Mouse (Mus musculus): ENCODE data around the gene Lrrc66. TPM values are rescaled to one million over a fixed set of nuclear protein-coding genes. Genes with fewer than 3 reads are reported as not detected.

Gene Lrrc66
- polyA plus RNA-seq (2014; fragmentation: Illumina TruSeq; extraction: RNeasy Lipid Tissue Mini Kit (QIAGEN cat#74804); ENCODE audit: low read depth, low replicate concordance) = not detected

GRCm38 (mm10) chr5:73632291-73632690, at the start of gene Lrrc66:
Gene Lrrc66, minus strand, starts transcription at chr5:73632526.

GRCm38 (mm10) chr5:73651061-73651854, 18.9 kb upstream of the Lrrc66 start, which contains the start of gene Spata18:
Gene Spata18, plus strand, starts transcription at chr5:73651379.

GRCm38 (mm10) chr5:73647261-73647900, 15.1 kb upstream of the Lrrc66 start, which contains the start of gene Sgcb:
Gene Sgcb, minus strand, starts transcription at chr5:73647790.

Other genes with a start within 250 kb of the Lrrc66 start
- gene Cwh43, start 226.5 kb downstream of the Lrrc66 start, polyA plus RNA-seq (2014; fragmentation: Illumina TruSeq; extraction: RNeasy Lipid Tissue Mini Kit (QIAGEN cat#74804); ENCODE audit: low read depth, low replicate concordance) = not detected
- 85.7 TPM for gene Dcun1d4, start 151.5 kb downstream of the Lrrc66 start, polyA plus RNA-seq (2014; fragmentation: Illumina TruSeq; extraction: RNeasy Lipid Tissue Mini Kit (QIAGEN cat#74804); ENCODE audit: low read depth, low replicate concordance)
- 42.4 TPM for gene Sgcb, start 15.3 kb upstream of the Lrrc66 start, polyA plus RNA-seq (2014; fragmentation: Illumina TruSeq; extraction: RNeasy Lipid Tissue Mini Kit (QIAGEN cat#74804); ENCODE audit: low read depth, low replicate concordance)
- not detected for gene Spata18, start 18.9 kb upstream of the Lrrc66 start, polyA plus RNA-seq (2014; fragmentation: Illumina TruSeq; extraction: RNeasy Lipid Tissue Mini Kit (QIAGEN cat#74804); ENCODE audit: low read depth, low replicate concordance)